Mouse (Mus musculus): ENCODE data around the gene Nkd1. TPM values are rescaled to one million over a fixed set of nuclear protein-coding genes. Genes with fewer than 3 reads are reported as not detected.

Gene Nkd1
- total RNA-seq, 2 experiments from 2014 or later: 1.3 to 1.8 TPM

GRCm38 (mm10) chr8:88537998-88538975, 17.1 kb downstream of the Nkd1 start:
- DNase-seq (ENCODE audit: low spot score): no peak

- DNase-seq (ENCODE audit: low spot score): no peak
Observed at GRCm38 (mm10) chr8:88538976-88539371, 17.8 kb downstream of the Nkd1 start.

- no peak for DNase-seq (ENCODE audit: low spot score)
Observed at GRCm38 (mm10) chr8:88539963-88540362, 18.8 kb downstream of the Nkd1 start.

- DNase-seq (ENCODE audit: low spot score): no peak
Observed at GRCm38 (mm10) chr8:88542596-88543213, 21.6 kb downstream of the Nkd1 start.

GRCm38 (mm10) chr8:88544677-88545076, 23.5 kb downstream of the Nkd1 start:
- no peak for DNase-seq (ENCODE audit: low spot score)

- no peak for DNase-seq (ENCODE audit: low spot score)
Observed at GRCm38 (mm10) chr8:88545441-88545840, 24.3 kb downstream of the Nkd1 start.

- DNase-seq (ENCODE audit: low spot score): no peak
Observed at GRCm38 (mm10) chr8:88546032-88546732, 25.0 kb downstream of the Nkd1 start.

GRCm38 (mm10) chr8:88555669-88556068, 34.5 kb downstream of the Nkd1 start:
- peak; percentile 67 for DNase-seq (ENCODE audit: low spot score)

- no peak for DNase-seq (ENCODE audit: low spot score)
Observed at GRCm38 (mm10) chr8:88559985-88560473, 38.9 kb downstream of the Nkd1 start.

- DNase-seq (ENCODE audit: low spot score): no peak
Observed at GRCm38 (mm10) chr8:88561402-88561801, 40.2 kb downstream of the Nkd1 start.

GRCm38 (mm10) chr8:88564256-88564903, 43.2 kb downstream of the Nkd1 start:
- DNase-seq (ENCODE audit: low spot score): no peak

- no peak for DNase-seq (ENCODE audit: low spot score)
Observed at GRCm38 (mm10) chr8:88566119-88566518, 45.0 kb downstream of the Nkd1 start.

- DNase-seq (ENCODE audit: low spot score): peak; percentile 18
Observed at GRCm38 (mm10) chr8:88567314-88568121, 46.4 kb downstream of the Nkd1 start.

- no peak for DNase-seq (ENCODE audit: low spot score)
Observed at GRCm38 (mm10) chr8:88568211-88568610, 47.1 kb downstream of the Nkd1 start.

GRCm38 (mm10) chr8:88569366-88569765, 48.2 kb downstream of the Nkd1 start:
- no peak for DNase-seq (ENCODE audit: low spot score)

- DNase-seq (ENCODE audit: low spot score): no peak
Observed at GRCm38 (mm10) chr8:88570293-88570998, 49.3 kb downstream of the Nkd1 start.

- no peak for DNase-seq (ENCODE audit: low spot score)
Observed at GRCm38 (mm10) chr8:88571434-88572184, 50.5 kb downstream of the Nkd1 start.

- DNase-seq (ENCODE audit: low spot score): no peak
Observed at GRCm38 (mm10) chr8:88572185-88572909, 51.2 kb downstream of the Nkd1 start.

All from gastrocnemius, adult 18-20 months (tissue).